Mouse (Mus musculus): ENCODE measurements at regions not wholly inside any gene's neighbourhood (a gene's known extent, or its start where the extent isn't known, plus 50 kb on each side); places are given as distances from the start of the nearest gene placed in this dataset.

- Histone ChIP-seq H3K4me2 (replicated peaks; ENCODE audit: low read depth, low read length) (no peak overlapping the region; the same call in 1 of the 2 replicates), H3K36me3 (ENCODE audit: control insufficient read depth, insufficient read depth, low read length) (no peaks in the 10 kb centered on the region), H3K27ac (ENCODE audit: low read length) (no peak overlapping the region), H3K9ac (replicated peaks; ENCODE audit: low read depth, low read length) (no peak overlapping the region), H3K4me3 (ENCODE audit: low read depth, low read length) (no peak overlapping the region), H3K27me3 (ENCODE audit: control insufficient read depth, insufficient read depth, low read length) (no peaks in the 10 kb centered on the region), H3K4me1 (ENCODE audit: control insufficient read depth, insufficient read depth, low read length) (no peaks in the 10 kb centered on the region), H3K9me3 (ENCODE audit: control insufficient read depth, low read depth, low read length) (no peaks in the 10 kb centered on the region)
- no peak for ATAC-seq (ENCODE audit: insufficient number of reproducible peaks, insufficient read depth, low FRiP score, low read depth)
- 16% methylated on average over 14 of the region's 14 CpGs for WGBS
Observed at GRCm38 (mm10) chr14:72887470-72888071, 161.3 kb downstream of the Cysltr2 start.

- H3K27me3 ChIP-seq (ENCODE audit: control insufficient read depth, insufficient read depth, low read length), result no peaks in the 10 kb centered on the region
- WGBS, result 22% methylated on average over 12 of the region's 12 CpGs
- H3K27ac ChIP-seq (ENCODE audit: low read length), result no peak overlapping the region
- H3K4me1 ChIP-seq (ENCODE audit: control insufficient read depth, insufficient read depth, low read length), result no peaks in the 10 kb centered on the region
- H3K36me3 ChIP-seq (ENCODE audit: control insufficient read depth, insufficient read depth, low read length), result no peaks in the 10 kb centered on the region
- peak; percentile 14; the same call in 1 of the 2 replicates for ATAC-seq (ENCODE audit: insufficient number of reproducible peaks, insufficient read depth, low FRiP score, low read depth)
- H3K4me3 ChIP-seq (ENCODE audit: low read depth, low read length), result no peak overlapping the region
- H3K9me3 ChIP-seq (ENCODE audit: control insufficient read depth, low read depth, low read length), result no peaks in the 10 kb centered on the region
- H3K9ac ChIP-seq (replicated peaks; ENCODE audit: low read depth, low read length), result no peak overlapping the region
- no peak overlapping the region for H3K4me2 ChIP-seq (replicated peaks; ENCODE audit: low read depth, low read length)
Observed at GRCm38 (mm10) chr14:72886935-72887369, 162.0 kb downstream of the Cysltr2 start.

GRCm38 (mm10) chr14:72885824-72886223 is 163.1 kb downstream of the Cysltr2 start:
- no peak overlapping the region for H3K9ac ChIP-seq (replicated peaks; ENCODE audit: low read depth, low read length)
- no peak overlapping the region for H3K27ac ChIP-seq (ENCODE audit: low read length)
- H3K4me3 ChIP-seq (ENCODE audit: low read depth, low read length), result no peak overlapping the region
- ATAC-seq (ENCODE audit: insufficient number of reproducible peaks, insufficient read depth, low FRiP score, low read depth), result no peak
- no peaks in the 10 kb centered on the region for H3K36me3 ChIP-seq (ENCODE audit: control insufficient read depth, insufficient read depth, low read length)
- no peaks in the 10 kb centered on the region for H3K4me1 ChIP-seq (ENCODE audit: control insufficient read depth, insufficient read depth, low read length)
- no peaks in the 10 kb centered on the region for H3K9me3 ChIP-seq (ENCODE audit: control insufficient read depth, low read depth, low read length)
- no peak overlapping the region for H3K4me2 ChIP-seq (replicated peaks; ENCODE audit: low read depth, low read length)
- H3K27me3 ChIP-seq (ENCODE audit: control insufficient read depth, insufficient read depth, low read length), result no peaks in the 10 kb centered on the region
- WGBS, result 72% methylated on average over 4 of the region's 4 CpGs

GRCm38 (mm10) chr14:72884561-72884960 is 164.4 kb downstream of the Cysltr2 start:
- H3K4me1 ChIP-seq (ENCODE audit: control insufficient read depth, insufficient read depth, low read length), result no peaks in the 10 kb centered on the region
- H3K27me3 ChIP-seq (ENCODE audit: control insufficient read depth, insufficient read depth, low read length), result no peaks in the 10 kb centered on the region
- H3K4me3 ChIP-seq (ENCODE audit: low read depth, low read length), result no peak overlapping the region
- H3K4me2 ChIP-seq (replicated peaks; ENCODE audit: low read depth, low read length), result no peak overlapping the region
- H3K9ac ChIP-seq (replicated peaks; ENCODE audit: low read depth, low read length), result no peak overlapping the region
- no peak overlapping the region for H3K27ac ChIP-seq (ENCODE audit: low read length)
- WGBS, result 89% methylated on average over 4 of the region's 4 CpGs
- ATAC-seq (ENCODE audit: insufficient number of reproducible peaks, insufficient read depth, low FRiP score, low read depth), result no peak
- no peaks in the 10 kb centered on the region for H3K9me3 ChIP-seq (ENCODE audit: control insufficient read depth, low read depth, low read length)
- H3K36me3 ChIP-seq (ENCODE audit: control insufficient read depth, insufficient read depth, low read length), result no peaks in the 10 kb centered on the region

GRCm38 (mm10) chr14:72877132-72877531 is 167.3 kb upstream of the Fndc3a start:
- no peak overlapping the region for H3K4me2 ChIP-seq (replicated peaks; ENCODE audit: low read depth, low read length)
- H3K9me3 ChIP-seq (ENCODE audit: control insufficient read depth, low read depth, low read length), result no peaks in the 10 kb centered on the region
- no peak overlapping the region for H3K9ac ChIP-seq (replicated peaks; ENCODE audit: low read depth, low read length)
- H3K27ac ChIP-seq (ENCODE audit: low read length), result no peak overlapping the region
- H3K4me3 ChIP-seq (ENCODE audit: low read depth, low read length), result no peak overlapping the region
- H3K27me3 ChIP-seq (ENCODE audit: control insufficient read depth, insufficient read depth, low read length), result no peaks in the 10 kb centered on the region
- no peak for ATAC-seq (ENCODE audit: insufficient number of reproducible peaks, insufficient read depth, low FRiP score, low read depth)
- no peaks in the 10 kb centered on the region for H3K36me3 ChIP-seq (ENCODE audit: control insufficient read depth, insufficient read depth, low read length)
- no peaks in the 10 kb centered on the region for H3K4me1 ChIP-seq (ENCODE audit: control insufficient read depth, insufficient read depth, low read length)

GRCm38 (mm10) chr14:72873494-72873893 is 163.7 kb upstream of the Fndc3a start:
- ATAC-seq (ENCODE audit: insufficient number of reproducible peaks, insufficient read depth, low FRiP score, low read depth), result no peak
- Histone ChIP-seq H3K27ac (ENCODE audit: low read length) (no peak overlapping the region), H3K4me1 (ENCODE audit: control insufficient read depth, insufficient read depth, low read length) (0 out of 2 replicates have a peak, but pooled peaks cover 4% of the 10 kb centered on the region), H3K9ac (replicated peaks; ENCODE audit: low read depth, low read length) (no peak overlapping the region), H3K36me3 (ENCODE audit: control insufficient read depth, insufficient read depth, low read length) (no peaks in the 10 kb centered on the region), H3K9me3 (ENCODE audit: control insufficient read depth, low read depth, low read length) (no peaks in the 10 kb centered on the region), H3K4me2 (replicated peaks; ENCODE audit: low read depth, low read length) (no peak overlapping the region), H3K27me3 (ENCODE audit: control insufficient read depth, insufficient read depth, low read length) (no peaks in the 10 kb centered on the region), H3K4me3 (ENCODE audit: low read depth, low read length) (no peak overlapping the region)
- 83% methylated on average over 3 of the region's 3 CpGs for WGBS

GRCm38 (mm10) chr14:72869188-72869749 is 159.5 kb upstream of the Fndc3a start:
- ATAC-seq (ENCODE audit: insufficient number of reproducible peaks, insufficient read depth, low FRiP score, low read depth), result peak; percentile 64; the same call in 1 of the 2 replicates
- no peaks in the 10 kb centered on the region for H3K36me3 ChIP-seq (ENCODE audit: control insufficient read depth, insufficient read depth, low read length)
- H3K9me3 ChIP-seq (ENCODE audit: control insufficient read depth, low read depth, low read length), result no peaks in the 10 kb centered on the region
- peak overlapping the region; percentile 27 for H3K4me2 ChIP-seq (replicated peaks; ENCODE audit: low read depth, low read length)
- 0 out of 2 replicates have a peak, but pooled peaks cover 4% of the 10 kb centered on the region for H3K4me1 ChIP-seq (ENCODE audit: control insufficient read depth, insufficient read depth, low read length)
- 26% methylated on average over 20 of the region's 20 CpGs for WGBS
- no peak overlapping the region for H3K4me3 ChIP-seq (ENCODE audit: low read depth, low read length)
- H3K27me3 ChIP-seq (ENCODE audit: control insufficient read depth, insufficient read depth, low read length), result no peaks in the 10 kb centered on the region
- H3K27ac ChIP-seq (ENCODE audit: low read length), result no peak overlapping the region
- no peak overlapping the region for H3K9ac ChIP-seq (replicated peaks; ENCODE audit: low read depth, low read length)

GRCm38 (mm10) chr14:72866896-72867295 is 157.1 kb upstream of the Fndc3a start:
- Histone ChIP-seq H3K4me1 (ENCODE audit: control insufficient read depth, insufficient read depth, low read length) (0 out of 2 replicates have a peak, but pooled peaks cover 4% of the 10 kb centered on the region), H3K27ac (ENCODE audit: low read length) (no peak overlapping the region), H3K9ac (replicated peaks; ENCODE audit: low read depth, low read length) (no peak overlapping the region), H3K4me2 (replicated peaks; ENCODE audit: low read depth, low read length) (no peak overlapping the region), H3K36me3 (ENCODE audit: control insufficient read depth, insufficient read depth, low read length) (no peaks in the 10 kb centered on the region), H3K4me3 (ENCODE audit: low read depth, low read length) (no peak overlapping the region), H3K9me3 (ENCODE audit: control insufficient read depth, low read depth, low read length) (no peaks in the 10 kb centered on the region), H3K27me3 (ENCODE audit: control insufficient read depth, insufficient read depth, low read length) (no peaks in the 10 kb centered on the region)
- ATAC-seq (ENCODE audit: insufficient number of reproducible peaks, insufficient read depth, low FRiP score, low read depth), result peak; percentile 51; the same call in 1 of the 2 replicates
- WGBS, result 40% methylated on average over 2 of the region's 2 CpGs

GRCm38 (mm10) chr14:72865531-72865930 is 155.7 kb upstream of the Fndc3a start:
- Histone ChIP-seq H3K4me1 (ENCODE audit: control insufficient read depth, insufficient read depth, low read length) (0 out of 2 replicates have a peak, but pooled peaks cover 4% of the 10 kb centered on the region), H3K4me2 (replicated peaks; ENCODE audit: low read depth, low read length) (no peak overlapping the region), H3K4me3 (ENCODE audit: low read depth, low read length) (no peak overlapping the region), H3K27me3 (ENCODE audit: control insufficient read depth, insufficient read depth, low read length) (no peaks in the 10 kb centered on the region), H3K36me3 (ENCODE audit: control insufficient read depth, insufficient read depth, low read length) (no peaks in the 10 kb centered on the region), H3K9ac (replicated peaks; ENCODE audit: low read depth, low read length) (no peak overlapping the region), H3K27ac (ENCODE audit: low read length) (no peak overlapping the region), H3K9me3 (ENCODE audit: control insufficient read depth, low read depth, low read length) (no peaks in the 10 kb centered on the region)
- no peak for ATAC-seq (ENCODE audit: insufficient number of reproducible peaks, insufficient read depth, low FRiP score, low read depth)
